13 mouse cellular contexts compared by ENCODE assay signal in genomic region chr2:63452164-63452563, GRCm38 (mm10).
A peak's percentile ranks its signal among the peaks of the same experiment; 100 is the strongest.
DNase-seq lines count a peak whose midpoint lies in the region; ATAC-seq and TF ChIP-seq lines count a peak whose summit lies in the region.
"Had no signal": no experiment of that assay in that cellular context is flagged by ENCODE, and none has a peak within 500 bp of the region (broad histone marks: within the 10 kb centered on the region; RNA-seq: fewer than 3 reads in every experiment).

No protein-coding gene starts in this region.

- no peak overlapping the region for H3K9ac ChIP-seq in embryonic facial prominence, embryonic 11.5 days (replicated peaks; ENCODE audit: low read length)
- no peak overlapping the region for H3K9ac ChIP-seq in kidney, postnatal 0 days (ENCODE audit: low read depth, low read length)
- no peak overlapping the region for H3K9ac ChIP-seq in CH12.LX (ENCODE audit: insufficient read depth, low read depth)
- H3K9ac ChIP-seq in hindbrain, postnatal 0 days (replicated peaks; ENCODE audit: low read length), result no peak overlapping the region
- H3K9ac ChIP-seq: embryonic facial prominence, embryonic 13.5 days; intestine, embryonic 15.5 days; liver, embryonic 13.5 days had no signal

- no peaks in the 10 kb centered on the region for H3K36me3 ChIP-seq in embryonic facial prominence, embryonic 11.5 days (replicated peaks; ENCODE audit: control insufficient read depth, insufficient read depth, low read depth, low read length)
- no peaks in the 10 kb centered on the region for H3K36me3 ChIP-seq in embryonic facial prominence, embryonic 10.5 days (replicated peaks)
- H3K36me3 ChIP-seq in kidney, postnatal 0 days (ENCODE audit: insufficient read depth, low read length), result no peaks in the 10 kb centered on the region
- H3K36me3 ChIP-seq in CH12.LX (replicated peaks in 1 of 2; ENCODE audit: control insufficient read depth in 1 of 2, insufficient read depth in 1 of 2, low read length in 1 of 2), result no peaks in the 10 kb centered on the region
- H3K36me3 ChIP-seq in hindbrain, postnatal 0 days (ENCODE audit: insufficient read depth, low read length), result no peaks in the 10 kb centered on the region
- H3K36me3 ChIP-seq: embryonic facial prominence, embryonic 13.5 days; G1E; intestine, embryonic 15.5 days; liver, embryonic 13.5 days had no signal

- dilution Hi-C loops in CH12.LX (cut with MboI; ENCODE audit: extremely low pct_ligation_motif_present, extremely low pct_unique_long_range_greater_than_20kb, low sequenced_read_pairs), result no loop called here

- H3K27me3 ChIP-seq in embryonic facial prominence, embryonic 11.5 days (ENCODE audit: control insufficient read depth, insufficient read depth, low read length), result no peaks in the 10 kb centered on the region
- H3K27me3 ChIP-seq in embryonic facial prominence, embryonic 10.5 days (replicated peaks; ENCODE audit: low read depth, poor library complexity, severe bottlenecking), result no peaks in the 10 kb centered on the region
- H3K27me3 ChIP-seq in kidney, postnatal 0 days (ENCODE audit: insufficient read depth, low read length), result no peaks in the 10 kb centered on the region
- no peaks in the 10 kb centered on the region for H3K27me3 ChIP-seq in CH12.LX (replicated peaks)
- H3K27me3 ChIP-seq in hindbrain, postnatal 0 days (ENCODE audit: insufficient read depth, low read length), result no peaks in the 10 kb centered on the region
- H3K27me3 ChIP-seq: embryonic facial prominence, embryonic 13.5 days; intestine, embryonic 15.5 days; liver, embryonic 13.5 days had no signal

- no peak for ATAC-seq in embryonic facial prominence, embryonic 11.5 days (replicated peaks; ENCODE audit: insufficient number of reproducible peaks, low FRiP score, low TSS enrichment, low read depth)
- ATAC-seq in kidney, postnatal 0 days (replicated peaks; ENCODE audit: low FRiP score, low read depth), result no peak
- ATAC-seq in hindbrain, postnatal 0 days, result no peak
- ATAC-seq: intestine, embryonic 15.5 days had no signal

- TF ChIP-seq CTCF in kidney, postnatal 0 days (IDR thresholded peaks at IDR 0.05; ENCODE audit: low read depth), result peak; percentile 71
- TF ChIP-seq CTCF in CH12.LX (conservative IDR thresholded peaks at IDR 0.05 in 1 of 2, IDR thresholded peaks at IDR 0.05 in 1 of 2; ENCODE audit: low read depth in 2 of 2, low read length in 2 of 2), result peak; percentile 31 to 69; a peak in 2 of 4 replicates
- peak; percentile 71 for TF ChIP-seq CTCF in hindbrain, postnatal 0 days (IDR thresholded peaks at IDR 0.05; ENCODE audit: low read depth)

- H3K4me2 ChIP-seq in embryonic facial prominence, embryonic 11.5 days (ENCODE audit: low read depth, low read length), result no peak overlapping the region
- H3K4me2 ChIP-seq in kidney, postnatal 0 days (ENCODE audit: low read length), result no peak overlapping the region
- no peak overlapping the region for H3K4me2 ChIP-seq in CH12.LX (ENCODE audit: insufficient read depth, low read depth, poor library complexity, severe bottlenecking)
- H3K4me2 ChIP-seq in hindbrain, postnatal 0 days (ENCODE audit: low read depth, low read length), result no peak overlapping the region
- H3K4me2 ChIP-seq: embryonic facial prominence, embryonic 13.5 days; intestine, embryonic 15.5 days; liver, embryonic 13.5 days had no signal

- TF ChIP-seq POLR2A in CH12.LX (IDR thresholded peaks at IDR 0.05; ENCODE audit: low read depth, low read length), result no peak

- H3K27ac ChIP-seq in embryonic facial prominence, embryonic 11.5 days (replicated peaks; ENCODE audit: low read depth, low read length), result no peak overlapping the region
- H3K27ac ChIP-seq in embryonic facial prominence, embryonic 10.5 days (replicated peaks), result no peak overlapping the region
- no peak overlapping the region for H3K27ac ChIP-seq in kidney, postnatal 0 days
- no peak overlapping the region for H3K27ac ChIP-seq in CH12.LX (ENCODE audit: insufficient read depth, low read depth)
- H3K27ac ChIP-seq in hindbrain, postnatal 0 days, result no peak overlapping the region
- H3K27ac ChIP-seq: embryonic facial prominence, embryonic 13.5 days; intestine, embryonic 15.5 days; liver, embryonic 13.5 days had no signal

- no peak overlapping the region for H3K4me3 ChIP-seq in embryonic facial prominence, embryonic 11.5 days (ENCODE audit: low read depth, low read length)
- H3K4me3 ChIP-seq in embryonic facial prominence, embryonic 10.5 days, result no peak overlapping the region
- H3K4me3 ChIP-seq in kidney, postnatal 0 days (replicated peaks; ENCODE audit: low read depth, low read length), result no peak overlapping the region
- no peak overlapping the region for H3K4me3 ChIP-seq in CH12.LX (replicated peaks in 1 of 3; ENCODE audit: low read depth in 2 of 3, low read length in 2 of 3, poor library complexity in 1 of 3)
- H3K4me3 ChIP-seq in hindbrain, postnatal 0 days (ENCODE audit: low read length), result no peak overlapping the region
- H3K4me3 ChIP-seq: embryonic facial prominence, embryonic 13.5 days; intestine, embryonic 15.5 days; liver, embryonic 13.5 days had no signal

- DNase-seq in embryonic facial prominence, embryonic 11.5 days (ENCODE audit: low spot score), result peak; percentile 25
- DNase-seq in embryonic facial prominence, embryonic 10.5 days (ENCODE audit: low spot score), result no peak
- peak; percentile 68 for DNase-seq in kidney, postnatal 0 days (ENCODE audit: low spot score)
- DNase-seq in kidney, postnatal 10 days, result no peak
- peak; percentile 39 for DNase-seq in CH12.LX (ENCODE audit: extremely low read depth)
- peak; percentile 67 for DNase-seq in hindbrain, postnatal 0 days (ENCODE audit: low spot score)
- no peak for DNase-seq in urinary bladder, postnatal 4 days (ENCODE audit: low spot score in 2 of 2)
- DNase-seq in adrenal gland, postnatal 14 days, result no peak
- DNase-seq: liver, embryonic 13.5 days; lung, postnatal 36 days had no signal

- no peaks in the 10 kb centered on the region for H3K79me2 ChIP-seq in CH12.LX (replicated peaks; ENCODE audit: control insufficient read depth, extremely low read depth, insufficient read depth, poor library complexity, severe bottlenecking)

- WGBS in embryonic facial prominence, embryonic 11.5 days, result 72% methylated on average over 1 of the region's 1 CpGs
- 84% methylated on average over 1 of the region's 1 CpGs for WGBS in embryonic facial prominence, embryonic 10.5 days
- WGBS in kidney, postnatal 0 days, result 73% methylated on average over 1 of the region's 1 CpGs
- WGBS in hindbrain, postnatal 0 days, result 70% methylated on average over 1 of the region's 1 CpGs

- H3K9me3 ChIP-seq in embryonic facial prominence, embryonic 11.5 days (replicated peaks; ENCODE audit: control insufficient read depth, low read length), result no peaks in the 10 kb centered on the region
- no peaks in the 10 kb centered on the region for H3K9me3 ChIP-seq in embryonic facial prominence, embryonic 10.5 days
- no peaks in the 10 kb centered on the region for H3K9me3 ChIP-seq in kidney, postnatal 0 days (replicated peaks; ENCODE audit: low read length)
- no peaks in the 10 kb centered on the region for H3K9me3 ChIP-seq in CH12.LX (replicated peaks; ENCODE audit: low read length)
- no peaks in the 10 kb centered on the region for H3K9me3 ChIP-seq in hindbrain, postnatal 0 days (ENCODE audit: low read length)
- H3K9me3 ChIP-seq: embryonic facial prominence, embryonic 13.5 days; G1E; intestine, embryonic 15.5 days; liver, embryonic 13.5 days had no signal

- no peaks in the 10 kb centered on the region for H3K4me1 ChIP-seq in embryonic facial prominence, embryonic 11.5 days (ENCODE audit: control insufficient read depth, insufficient read depth, low read length)
- H3K4me1 ChIP-seq in embryonic facial prominence, embryonic 10.5 days, result no peaks in the 10 kb centered on the region
- H3K4me1 ChIP-seq in kidney, postnatal 0 days (replicated peaks; ENCODE audit: insufficient read depth, low read length), result no peaks in the 10 kb centered on the region
- H3K4me1 ChIP-seq in CH12.LX (ENCODE audit: control insufficient read depth in 1 of 2, insufficient read depth in 2 of 2), result peaks cover 3 to 25% of the 10 kb centered on the region in 2 experiments
- H3K4me1 ChIP-seq in hindbrain, postnatal 0 days (ENCODE audit: insufficient read depth, low read length), result no peaks in the 10 kb centered on the region
- H3K4me1 ChIP-seq: embryonic facial prominence, embryonic 13.5 days; liver, embryonic 13.5 days had no signal

- TF ChIP-seq EP300 in CH12.LX (IDR thresholded peaks at IDR 0.05; ENCODE audit: low read length), result no peak

- in situ Hi-C loops in CH12.LX (cut with MboI; ENCODE audit: low pct_ligation_motif_present, low pct_unique_long_range_greater_than_20kb, low sequenced_read_pairs), result no loop called here

- peak; percentile 77 for TF ChIP-seq RAD21 in CH12.LX (IDR thresholded peaks at IDR 0.05; ENCODE audit: low read depth, low read length)

TF ChIP-seq in CH12.LX, 34 proteins besides CTCF, POLR2A, EP300 and RAD21:
- no peak for TF ChIP-seq BHLHE40 (IDR thresholded peaks at IDR 0.05; ENCODE audit: low read depth, low read length)
- TF ChIP-seq SMC3 (IDR thresholded peaks at IDR 0.05; ENCODE audit: low read depth, low read length), result peak; percentile 48

Comparison
In these comparisons a context has a peak if more than half of its experiments do, and no peak if none do; other contexts are left out.
1. DNase-seq: peak in embryonic facial prominence, embryonic 11.5 days (single experiment), kidney, postnatal 0 days (single experiment), CH12.LX (single experiment) and hindbrain, postnatal 0 days (single experiment); none in embryonic facial prominence, embryonic 10.5 days (single experiment), kidney, postnatal 10 days (single experiment), urinary bladder, postnatal 4 days (0 of 2) and adrenal gland, postnatal 14 days (single experiment).
2. Peak in every context shown above with its lines, with median percentiles within 50 percentile points of each other: CTCF ChIP-seq.